Mouse (Mus musculus) liver, embryonic 14.5 days (tissue): Measurements from ENCODE around the gene Amotl2. TPM values are rescaled to one million over a fixed set of nuclear protein-coding genes. Genes with fewer than 3 reads are reported as not detected.

ENCODE experiments used
- ATAC-seq: fragments of 200-750 bp; cut with Nextera tagmentation; 2 replicates; pipeline ENCODE4 v1.8.0; 2017; ENCODE audit warnings: moderate number of reproducible peaks, mild to moderate bottlenecking, moderate library complexity; ENCODE audit not compliant: insufficient read depth
- DNase-seq, 3 experiments: peaks; one replicate each; pipeline ENCODE4 v3.0.0-alpha.2; 2012 to 2013; ENCODE audit warnings: low read depth in 3 of 3, low spot score in 3 of 3
- H3K27ac ChIP-seq: fragments of 300-500 bp; sonication (generic); 2 replicates; pipeline ENCODE4 v1.5.1; 2014; ENCODE audit warnings: moderate library complexity, mild to moderate bottlenecking, control low read depth, inconsistent platforms
- H3K27me3 ChIP-seq: fragments of 300-500 bp; sonication (generic); 2 replicates; pipeline ENCODE4 v1.6.1; 2014; ENCODE audit warnings: mild to moderate bottlenecking, low read length, moderate library complexity; ENCODE audit not compliant: control insufficient read depth, insufficient read depth
- H3K36me3 ChIP-seq: fragments of 300-500 bp; sonication (generic); replicated peaks from 2 replicates; pipeline ENCODE4 v1.6.1; 2014; ENCODE audit warnings: low read depth; ENCODE audit not compliant: control insufficient read depth, insufficient read depth
- H3K4me1 ChIP-seq, 2 experiments: fragments of 200-500 bp in 1 of 2; fragments of 300-500 bp in 1 of 2; sonication (generic) in 1 of 2; replicated peaks; 2 replicates each; pipeline ENCODE4 v1.6.1; 2012 to 2014; ENCODE audit warnings: antibody characterized with exemption in 1 of 2, inconsistent platforms in 1 of 2, low read length in 1 of 2; ENCODE audit not compliant: control insufficient read depth in 2 of 2, insufficient read depth in 2 of 2
- H3K4me2 ChIP-seq: fragments of 300-500 bp; sonication (generic); 2 replicates; pipeline ENCODE4 v1.6.1; 2014; ENCODE audit warnings: low read depth, mild to moderate bottlenecking, control low read depth, moderate library complexity
- H3K4me3 ChIP-seq, 2 experiments: fragments of 200-500 bp in 1 of 2; fragments of 300-500 bp in 1 of 2; sonication (generic) in 1 of 2; 2 replicates each; pipeline ENCODE4 v1.5.1; 2012 to 2014; ENCODE audit warnings: low read depth in 2 of 2, low read length in 2 of 2, mild to moderate bottlenecking in 2 of 2, control low read depth in 1 of 2, inconsistent platforms in 1 of 2, moderate library complexity in 1 of 2; ENCODE audit not compliant: insufficient read depth in 1 of 2
- H3K9ac ChIP-seq: fragments of 300-500 bp; sonication (generic); replicated peaks from 2 replicates; pipeline ENCODE4 v1.6.1; 2014; ENCODE audit warnings: mild to moderate bottlenecking, control low read depth, moderate library complexity
- H3K9me3 ChIP-seq: fragments of 300-500 bp; sonication (generic); 2 replicates; pipeline ENCODE4 v1.6.1; 2016; ENCODE audit warnings: low read length, mixed read lengths; ENCODE audit not compliant: control insufficient read depth
- CTCF ChIP-seq: IDR thresholded peaks from 2 replicates; pipeline ENCODE4 v1.5.1; 2016; ENCODE audit warnings: antibody characterized with exemption, low read depth, control low read depth
- EP300 ChIP-seq: IDR thresholded peaks from 2 replicates; pipeline ENCODE4 v1.6.1; 2016; ENCODE audit warnings: antibody characterized with exemption, low read depth
- whole genome bisulfite sequencing: fragments of 180-500 bp; shearing (Covaris S2); extraction: QIAGEN DNeasy Blood & Tissue Kit; methylation state at CpG from one replicate; pipeline ENCODE4 v1.1.7; 2014; ENCODE audit not compliant: insufficient replicate concordance; 5-methylcytosine and 5-hydroxymethylcytosine counted together
- polyA plus RNA-seq, 2 experiments: library from polyadenylated mRNA; depleted of rRNA in 1 of 2; stranded (reverse) in 1 of 2; unstranded in 1 of 2; fragments of >200 nt; fragmentation: Nextera tagmentation in 1 of 2; extraction: Ambion mirVana in 1 of 2; gene quantifications; 2 replicates each; pipeline versions ENCODE4 v1.2.1 to v1.2.3; 2012 to 2014

The Amotl2 gene
- polyA plus RNA-seq, 2 experiments = 2.5 to 2.6 TPM

GRCm38 (mm10) chr9:102714893-102715505 lies 1.5 kb upstream of the Amotl2 start:
- no peak for TF ChIP-seq CTCF
- no peak for TF ChIP-seq EP300
- 11% methylated on average over 7 of the region's 7 CpGs for WGBS
- Histone ChIP-seq H3K27ac (no peak overlapping the region), H3K9me3 (no peaks in the 10 kb centered on the region), H3K9ac (no peak overlapping the region), H3K4me1 (peaks cover 0 to 5% of the 10 kb centered on the region in 2 experiments; a peak in 2 of 4 replicates), H3K36me3 (no peaks in the 10 kb centered on the region), H3K27me3 (peaks cover 40% of the 10 kb centered on the region), H3K4me3 (no peak overlapping the region), H3K4me2 (no peak overlapping the region)
- DNase-seq = no peak
- ATAC-seq = no peak

GRCm38 (mm10) chr9:102715506-102715900 lies 969 bp upstream of the Amotl2 start:
- no peaks in the 10 kb centered on the region for H3K9me3 ChIP-seq
- no peak overlapping the region for H3K9ac ChIP-seq
- peaks cover 40% of the 10 kb centered on the region for H3K27me3 ChIP-seq
- no peak overlapping the region for H3K27ac ChIP-seq
- ATAC-seq (no peak), DNase-seq (no peak)
- H3K36me3 ChIP-seq = no peaks in the 10 kb centered on the region
- peaks cover 0 to 5% of the 10 kb centered on the region in 2 experiments; a peak in 2 of 4 replicates for H3K4me1 ChIP-seq
- TF ChIP-seq EP300 (no peak), CTCF (no peak)
- H3K4me3 ChIP-seq = no peak overlapping the region
- 48% methylated on average over 2 of the region's 2 CpGs for WGBS
- no peak overlapping the region for H3K4me2 ChIP-seq

- DNase-seq = peak in 1 of 3 experiments; percentile 41
- H3K4me1 ChIP-seq = peaks cover 0 to 5% of the 10 kb centered on the region in 2 experiments; a peak in 2 of 4 replicates
- WGBS = under 1% methylated on average over 50 of the region's 50 CpGs
Measured at GRCm38 (mm10) chr9:102717164-102717885, 853 bp downstream of the Amotl2 start.

GRCm38 (mm10) chr9:102717886-102718643 lies 1.6 kb downstream of the Amotl2 start:
- Histone ChIP-seq H3K27me3 (peaks cover 40% of the 10 kb centered on the region), H3K4me1 (peaks cover 0 to 5% of the 10 kb centered on the region in 2 experiments; a peak in 2 of 4 replicates), H3K4me3 (peak overlapping the region; percentile 57 to 61), H3K27ac (peak overlapping the region; percentile 31; the same call in 1 of the 2 replicates), H3K36me3 (no peaks in the 10 kb centered on the region), H3K9ac (peak overlapping the region; percentile 60), H3K9me3 (no peaks in the 10 kb centered on the region), H3K4me2 (peak overlapping the region; percentile 45)
- TF ChIP-seq CTCF = no peak
- ATAC-seq (no peak; the same call in none of the 2 replicates), DNase-seq (no peak)
- under 1% methylated on average over 52 of the region's 52 CpGs for WGBS

More at GRCm38 (mm10) chr9:102717164-102717885, 853 bp downstream of the Amotl2 start:
- Histone ChIP-seq H3K9ac (peak overlapping the region; percentile 60), H3K36me3 (no peaks in the 10 kb centered on the region), H3K4me3 (peak overlapping the region; percentile 57 to 61), H3K27ac (no peak overlapping the region; the same call in 1 of the 2 replicates), H3K9me3 (no peaks in the 10 kb centered on the region), H3K4me2 (peak overlapping the region; percentile 45), H3K27me3 (peaks cover 40% of the 10 kb centered on the region)
- 0 out of 2 replicates have a peak, but pooled peaks have one; percentile 7 for TF ChIP-seq CTCF
- TF ChIP-seq EP300 = no peak
- ATAC-seq = peak; percentile 74

- no peaks in the 10 kb centered on the region for H3K9me3 ChIP-seq
- TF ChIP-seq CTCF (no peak), EP300 (no peak)
- ATAC-seq (no peak), DNase-seq (no peak)
- no peak overlapping the region for H3K27ac ChIP-seq
- peak overlapping the region; percentile 54 for H3K9ac ChIP-seq
- H3K27me3 ChIP-seq = peaks cover 40% of the 10 kb centered on the region
- peak overlapping the region; percentile 57 to 61 for H3K4me3 ChIP-seq
- peaks cover 0 to 5% of the 10 kb centered on the region in 2 experiments; a peak in 2 of 4 replicates for H3K4me1 ChIP-seq
- H3K4me2 ChIP-seq = peak overlapping the region; percentile 45
- H3K36me3 ChIP-seq = no peaks in the 10 kb centered on the region
- 3% methylated on average over 21 of the region's 21 CpGs for WGBS
Measured at GRCm38 (mm10) chr9:102718676-102719075, 2.2 kb downstream of the Amotl2 start.
